Mouse (Mus musculus): ENCODE data around the gene Prdm9.

The Prdm9 gene

DNA sequence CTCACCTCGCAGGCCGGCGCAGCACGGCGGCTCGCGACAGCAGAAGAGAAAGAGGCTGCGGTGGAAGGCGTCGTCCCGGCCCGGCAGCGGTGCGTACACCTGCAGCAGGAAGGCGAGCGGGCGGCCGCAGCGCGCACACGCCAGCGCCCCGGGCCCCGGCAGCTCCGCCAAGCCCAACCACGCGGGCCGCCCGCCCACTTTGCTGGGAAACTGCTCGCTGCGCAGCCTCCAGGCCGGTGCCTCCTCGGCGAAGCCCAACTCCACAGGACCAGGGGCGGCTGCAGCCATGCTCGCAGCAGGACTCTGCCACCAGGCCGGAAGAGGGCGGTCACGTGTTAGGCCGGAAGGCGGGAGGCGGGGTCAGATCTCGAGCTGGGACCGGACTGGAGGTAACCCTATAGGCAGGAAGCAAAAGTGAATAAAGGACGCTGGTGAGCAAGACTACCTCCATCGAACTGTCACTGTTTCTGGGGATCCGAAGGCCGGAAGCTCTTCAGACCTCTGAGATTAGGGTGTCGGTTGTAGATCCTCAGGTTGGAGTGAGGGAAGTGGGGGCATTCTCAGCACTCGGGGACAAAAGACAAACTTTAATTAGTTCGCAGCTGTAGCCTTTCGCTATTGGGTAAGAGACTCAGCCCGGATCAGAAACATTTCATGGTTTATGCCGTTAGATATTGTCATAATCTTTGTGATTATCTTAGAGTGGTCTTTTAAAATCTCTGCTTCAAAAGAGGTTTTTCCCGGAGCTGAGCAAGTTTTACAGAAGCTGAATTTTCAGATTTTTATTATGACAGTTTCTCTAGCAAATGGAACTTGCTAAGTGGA, 37.0 kb downstream of the Prdm9 start, which contains the start of gene Pdcd2:
Pdcd2 (minus strand) TSS at position 316 of the 825 bp plus-strand sequence.
- peak; percentile 97 for DNase-seq

GRCm38 (mm10) chr17:15526304-15526703, 37.9 kb downstream of the Prdm9 start:
- peak; percentile 7 for DNase-seq

- no peak for DNase-seq
Measured at GRCm38 (mm10) chr17:15518766-15519165, 45.4 kb downstream of the Prdm9 start.

DNA sequence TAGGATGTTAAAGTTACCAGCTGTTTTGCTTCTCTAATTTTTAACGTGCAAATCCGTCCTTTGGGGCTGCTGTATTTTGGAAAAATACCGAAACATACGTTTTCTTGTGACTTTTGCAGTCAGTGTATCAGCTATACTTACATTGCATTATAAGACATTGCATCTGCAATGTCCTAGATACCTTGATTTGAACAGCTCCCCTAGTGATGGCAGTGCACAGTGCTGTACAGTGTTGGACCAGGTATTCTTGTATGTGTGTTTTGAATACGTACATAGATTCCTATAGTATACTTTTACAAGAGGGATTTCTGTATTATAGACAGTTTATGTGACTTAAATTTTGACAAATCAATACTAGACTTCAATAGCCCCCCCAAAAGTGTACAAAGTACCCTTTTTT, 46.0 kb downstream of the Prdm9 start:
- DNase-seq, result no peak

GRCm38 (mm10) chr17:15517776-15518175, 46.4 kb downstream of the Prdm9 start:
- DNase-seq, result no peak

DNA sequence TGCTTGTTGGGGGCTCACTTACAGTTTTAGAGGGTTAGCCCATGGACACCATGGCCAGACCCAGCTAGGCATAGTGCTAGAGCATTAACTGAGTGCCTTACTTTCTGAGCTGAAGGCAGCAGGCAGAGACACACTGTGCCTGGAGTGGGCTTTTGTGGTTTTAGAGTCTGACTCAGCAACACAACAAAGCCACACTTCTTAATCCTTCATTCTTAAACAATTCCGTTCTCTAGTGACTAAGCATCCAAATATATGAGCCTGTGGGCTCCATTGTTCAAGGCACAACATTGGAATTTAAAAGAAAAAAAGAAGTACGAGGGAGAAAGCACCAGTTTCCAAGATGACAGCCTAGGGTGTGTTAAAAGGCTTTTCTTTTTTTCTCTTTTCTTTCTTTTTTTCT, 53.5 kb downstream of the Prdm9 start:
- DNase-seq, result no peak

DNA sequence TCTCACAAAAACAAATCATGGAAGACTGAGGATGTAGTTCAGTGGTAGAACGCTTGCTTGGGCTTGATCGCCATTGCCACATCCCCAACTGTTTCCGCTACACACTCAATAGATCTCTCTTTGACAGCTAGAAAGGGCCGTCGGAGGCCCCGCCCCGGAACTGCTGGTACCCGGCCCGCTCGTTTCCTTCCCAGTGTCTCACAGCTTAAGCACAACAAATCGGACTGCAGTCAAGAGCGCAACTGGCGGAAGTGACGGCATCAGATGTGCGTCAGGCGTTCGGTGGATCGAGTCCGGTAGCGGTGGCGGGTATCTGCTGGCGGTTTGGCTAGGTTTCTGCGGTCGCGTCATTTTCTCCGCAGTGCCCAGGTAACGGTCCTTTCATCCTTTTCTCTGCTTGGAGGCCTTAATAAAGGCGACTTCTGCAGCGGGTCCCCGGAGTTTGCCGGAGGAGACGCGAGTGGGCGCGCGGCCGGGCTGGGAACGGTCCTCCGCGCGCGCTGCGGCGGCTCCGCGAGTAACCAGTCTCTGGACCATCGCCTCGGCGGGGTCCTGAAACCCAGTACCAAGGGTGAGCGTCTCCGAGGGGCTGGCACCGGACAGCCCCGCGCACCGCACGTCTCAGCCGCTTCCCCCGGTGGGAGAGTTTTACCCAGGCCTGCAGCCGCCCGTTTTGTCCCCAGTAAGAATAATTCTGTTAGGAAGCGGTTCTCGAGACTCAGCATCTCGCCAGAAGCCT, 64.3 kb downstream of the Prdm9 start, which contains the start of the genes Psmb1 and Tbp:
Psmb1 (minus strand) TSS at position 96 of the 739 bp plus-strand sequence.
Tbp (plus strand) TSS at position 233 of the 739 bp plus-strand sequence.
- peak; percentile 95 for DNase-seq

GRCm38 (mm10) chr17:15498753-15499113, 65.4 kb downstream of the Prdm9 start:
- DNase-seq, result no peak

- DNase-seq, result peak; percentile 96
Measured at GRCm38 (mm10) chr17:15497882-15498752, 66.0 kb downstream of the Prdm9 start.
